In genomic region chr9:122135885-122136170, GRCm38 (mm10) we compare ENCODE assay signal across 15 mouse cellular contexts. TPM values are rescaled to one million over a fixed set of nuclear protein-coding genes. Genes with fewer than 3 reads are reported as not detected.
DNase-seq lines count a peak whose midpoint lies in the region; ATAC-seq and TF ChIP-seq lines count a peak whose summit lies in the region.
"Had no signal": no experiment of that assay in that cellular context is flagged by ENCODE, and none has a peak within 500 bp of the region (broad histone marks: within the 10 kb centered on the region; RNA-seq: fewer than 3 reads in every experiment).

No protein-coding gene starts in this region.

- TF ChIP-seq POLR2A in lung, adult 2 months (IDR thresholded peaks at IDR 0.05; ENCODE audit: borderline replicate concordance, extremely low read depth, low read depth, low read length), result no peak

- peak; percentile 26 for DNase-seq in gastrocnemius, adult 2 months
- no peak for DNase-seq in gastrocnemius, adult 18-20 months (ENCODE audit: low spot score)
- DNase-seq in hindbrain, postnatal 0 days (ENCODE audit: low spot score), result no peak
- no peak for DNase-seq in lung, postnatal 0 days (ENCODE audit: low spot score)
- no peak for DNase-seq in lung, adult 2 months
- DNase-seq in adrenal gland, postnatal 36 days, result no peak
- no peak for DNase-seq in adrenal gland, postnatal 10 days
- DNase-seq: adrenal gland, adult 8-10 months; cerebellum, postnatal 14 days; gastrocnemius, postnatal 36 days; lung, postnatal 10 days; midbrain, embryonic 14.5 days had no signal

- H3K9me3 ChIP-seq in hindbrain, embryonic 16.5 days (ENCODE audit: control insufficient read depth, low read length), result no peaks in the 10 kb centered on the region
- H3K9me3 ChIP-seq in hindbrain, postnatal 0 days (ENCODE audit: low read length), result no peaks in the 10 kb centered on the region
- H3K9me3 ChIP-seq in lung, postnatal 0 days (ENCODE audit: low read length), result no peaks in the 10 kb centered on the region
- H3K9me3 ChIP-seq: forebrain, embryonic 15.5 days had no signal

- H3K4me1 ChIP-seq in hindbrain, embryonic 16.5 days (ENCODE audit: control insufficient read depth, insufficient read depth, low read depth, low read length), result peaks cover 4% of the 10 kb centered on the region; the same call in 1 of the 2 replicates
- H3K4me1 ChIP-seq in hindbrain, postnatal 0 days (ENCODE audit: insufficient read depth, low read length), result 0 out of 2 replicates have a peak, but pooled peaks cover 7% of the 10 kb centered on the region
- H3K4me1 ChIP-seq in lung, postnatal 0 days (ENCODE audit: insufficient read depth, low read depth, low read length), result no peaks in the 10 kb centered on the region; the same call in 1 of the 2 replicates
- peaks cover 33% of the 10 kb centered on the region for H3K4me1 ChIP-seq in lung, adult 2 months (ENCODE audit: control insufficient read depth, insufficient read depth, low read length)

- WGBS in hindbrain, embryonic 16.5 days, result 83% methylated on average over 2 of the region's 2 CpGs
- WGBS in hindbrain, postnatal 0 days, result 89% methylated on average over 2 of the region's 2 CpGs
- 76% methylated on average over 2 of the region's 2 CpGs for WGBS in lung, postnatal 0 days
- 68% methylated on average over 2 of the region's 2 CpGs for WGBS in lung, adult 2 months

- H3K27ac ChIP-seq in gastrocnemius, adult 2 months, result peak overlapping the region; percentile 65
- H3K27ac ChIP-seq in hindbrain, embryonic 16.5 days (ENCODE audit: low read depth, low read length), result no peak overlapping the region
- H3K27ac ChIP-seq in hindbrain, postnatal 0 days, result no peak overlapping the region
- no peak overlapping the region for H3K27ac ChIP-seq in lung, postnatal 0 days (ENCODE audit: low read length)
- H3K27ac ChIP-seq: forebrain, embryonic 15.5 days had no signal

- peak; percentile 27 for ATAC-seq in hindbrain, embryonic 16.5 days
- ATAC-seq in hindbrain, postnatal 0 days, result no peak
- peak; percentile 46 for ATAC-seq in lung, postnatal 0 days
- ATAC-seq: forebrain, embryonic 15.5 days; inflammation-experienced regulatory T-cells, adult 6 months had no signal

- TF ChIP-seq CTCF in gastrocnemius, adult 2 months (IDR thresholded peaks at IDR 0.05), result no peak
- TF ChIP-seq CTCF in hindbrain, postnatal 0 days (IDR thresholded peaks at IDR 0.05; ENCODE audit: low read depth), result no peak
- TF ChIP-seq CTCF in lung, postnatal 0 days (IDR thresholded peaks at IDR 0.05), result no peak
- no peak for TF ChIP-seq CTCF in lung, adult 2 months (IDR thresholded peaks at IDR 0.05; ENCODE audit: insufficient read depth, low read length)

- H3K27me3 ChIP-seq in hindbrain, embryonic 16.5 days (replicated peaks; ENCODE audit: control insufficient read depth, insufficient read depth, low read length), result no peaks in the 10 kb centered on the region
- H3K27me3 ChIP-seq in hindbrain, postnatal 0 days (ENCODE audit: insufficient read depth, low read length), result no peaks in the 10 kb centered on the region
- no peaks in the 10 kb centered on the region for H3K27me3 ChIP-seq in lung, postnatal 0 days (replicated peaks; ENCODE audit: insufficient read depth, low read length)
- H3K27me3 ChIP-seq: forebrain, embryonic 15.5 days had no signal

- no peak overlapping the region for H3K4me2 ChIP-seq in hindbrain, embryonic 16.5 days (ENCODE audit: low read length)
- no peak overlapping the region for H3K4me2 ChIP-seq in hindbrain, postnatal 0 days (ENCODE audit: low read depth, low read length)
- no peak overlapping the region for H3K4me2 ChIP-seq in lung, postnatal 0 days (replicated peaks; ENCODE audit: low read depth, low read length)
- H3K4me2 ChIP-seq: forebrain, embryonic 15.5 days had no signal

- H3K36me3 ChIP-seq in hindbrain, embryonic 16.5 days (ENCODE audit: control insufficient read depth, insufficient read depth, low read length), result peaks cover 7% of the 10 kb centered on the region
- H3K36me3 ChIP-seq in hindbrain, postnatal 0 days (ENCODE audit: insufficient read depth, low read length), result peaks cover 7% of the 10 kb centered on the region; the same call in 1 of the 2 replicates
- H3K36me3 ChIP-seq in lung, postnatal 0 days (ENCODE audit: insufficient read depth, low read length), result 0 out of 2 replicates have a peak, but pooled peaks cover 4% of the 10 kb centered on the region

- no peak overlapping the region for H3K4me3 ChIP-seq in gastrocnemius, adult 2 months
- H3K4me3 ChIP-seq in hindbrain, embryonic 16.5 days (ENCODE audit: low read length), result no peak overlapping the region
- no peak overlapping the region for H3K4me3 ChIP-seq in hindbrain, postnatal 0 days (ENCODE audit: low read length)
- H3K4me3 ChIP-seq in lung, postnatal 0 days (ENCODE audit: low read depth, low read length), result no peak overlapping the region
- H3K4me3 ChIP-seq in lung, adult 2 months (replicated peaks; ENCODE audit: extremely low read depth, low read depth, low read length), result no peak overlapping the region
- H3K4me3 ChIP-seq: forebrain, embryonic 15.5 days had no signal

- no peak for TF ChIP-seq EP300 in lung, postnatal 0 days (IDR thresholded peaks at IDR 0.05)

- intact Hi-C loops in gastrocnemius, adult 2 months (cut with DNase I), result no loop called here

- H3K9ac ChIP-seq in hindbrain, embryonic 16.5 days (ENCODE audit: low read depth, low read length), result no peak overlapping the region
- H3K9ac ChIP-seq in hindbrain, postnatal 0 days (replicated peaks; ENCODE audit: low read length), result no peak overlapping the region
- no peak overlapping the region for H3K9ac ChIP-seq in lung, postnatal 0 days (replicated peaks; ENCODE audit: low read depth)
- H3K9ac ChIP-seq: forebrain, embryonic 15.5 days had no signal

RNA-seq across cellular contexts. Expression of gene Snrk, which starts 18.8 kb away (rescaled TPM):
- total RNA-seq in gastrocnemius, adult 2 months (2021), result 10 to 100 TPM; 55.2 to 80.0 TPM
- 10 to 100 TPM; 45.3 to 58.3 TPM for total RNA-seq in gastrocnemius, adult 18-20 months (2021)
- polyA plus RNA-seq in hindbrain, embryonic 16.5 days (2015; fragmentation: Nextera tagmentation; extraction: Ambion mirVana), result 75.8 and 89.4 TPM in 2 replicates
- total RNA-seq in hindbrain, postnatal 0 days (2014; rRNA removed), result 82.3 and 95.6 TPM in 2 replicates
- polyA plus RNA-seq in hindbrain, postnatal 0 days (2015; fragmentation: Nextera tagmentation; extraction: Ambion mirVana), result 67.1 and 68.5 TPM in 2 replicates
- polyA plus RNA-seq in lung, postnatal 0 days (2015; fragmentation: Nextera tagmentation; extraction: Ambion mirVana), result 93.6 and 100 TPM in 2 replicates
- polyA plus RNA-seq in lung, adult 2 months (2012; rRNA removed), result 107 and 129 TPM in 2 replicates
- total RNA-seq in adrenal gland, postnatal 36 days (2021), result 100 to 1,000 TPM; 171 to 190 TPM
- 100 to 1,000 TPM; 202 to 285 TPM for total RNA-seq in adrenal gland, postnatal 10 days (2021)
